Mouse (Mus musculus) heart, adult 2 months (tissue): ENCODE data around the gene Pakap. TPM values are rescaled to one million over a fixed set of nuclear protein-coding genes. Genes with fewer than 3 reads are reported as not detected.

Experiments
- DNase-seq, 2 experiments: peaks; one replicate each; pipeline ENCODE4 v3.0.0; 2021
- H3K27ac ChIP-seq: fragments of 200-600 bp; 2 replicates; pipeline ENCODE4 v1.8.1; 2022
- H3K27me3 ChIP-seq: fragments of 200-500 bp; 2 replicates; pipeline ENCODE4 v1.6.1; 2012; ENCODE audit warnings: mild to moderate bottlenecking, low read length, inconsistent platforms, mixed read lengths; ENCODE audit not compliant: control insufficient read depth, insufficient read depth
- H3K36me3 ChIP-seq: fragments of 200-500 bp; 2 replicates; pipeline ENCODE4 v1.6.1; 2012; ENCODE audit warnings: low read length, inconsistent platforms; ENCODE audit not compliant: control insufficient read depth, insufficient read depth
- H3K4me1 ChIP-seq: fragments of 200-500 bp; 2 replicates; pipeline ENCODE4 v1.6.1; 2011; ENCODE audit warnings: low read length; ENCODE audit not compliant: control insufficient read depth, insufficient read depth
- H3K4me3 ChIP-seq: fragments of 200-600 bp; 2 replicates; pipeline ENCODE4 v1.8.1; 2022
- H3K79me2 ChIP-seq: fragments of 200-500 bp; replicated peaks from 2 replicates; pipeline ENCODE4 v1.6.1; 2012; ENCODE audit warnings: mild to moderate bottlenecking, inconsistent platforms, low read length, moderate library complexity, mixed read lengths; ENCODE audit not compliant: control insufficient read depth, insufficient read depth
- H3K9ac ChIP-seq: fragments of 200-500 bp; 2 replicates; pipeline ENCODE4 v1.6.1; 2012; ENCODE audit warnings: low read depth, mild to moderate bottlenecking, control low read depth, inconsistent platforms, low read length, mixed read lengths
- CTCF ChIP-seq: fragments of 200-600 bp; IDR thresholded peaks from 2 replicates; pipeline ENCODE4 v1.8.1; 2022; ENCODE audit warnings: antibody characterized with exemption, mild to moderate bottlenecking, moderate library complexity
- EP300 ChIP-seq: fragments of 200-500 bp; IDR thresholded peaks from 2 replicates; pipeline ENCODE4 v1.6.1; 2011; ENCODE audit warnings: low read depth, low read length, control low read depth; ENCODE audit not compliant: insufficient read depth
- POLR2A ChIP-seq: fragments of 200-500 bp; IDR thresholded peaks from 2 replicates; pipeline ENCODE4 v1.6.1; 2011; ENCODE audit warnings: mild to moderate bottlenecking, low read depth, low read length, control low read depth; ENCODE audit not compliant: insufficient read depth
- WGBS: fragments of 180-500 bp; shearing (Covaris S2); methylation state at CpG from one replicate; pipeline ENCODE4 v1.1.7; 2018; 5-methylcytosine and 5-hydroxymethylcytosine counted together
- intact Hi-C: fragments of 180-260 bp; cut with DNase I; formaldehyde crosslinking; loops from one replicate; pipeline ENCODE4 v1.15.1; 2025
- long read RNA-seq: library from polyadenylated mRNA; stranded (forward); transcript quantifications from one replicate; pipeline ENCODE4 v2.0.0, GENCODE M21; 2021
- polyA plus RNA-seq: library from polyadenylated mRNA; depleted of rRNA; stranded (reverse); fragments of >200 nt; gene quantifications from 2 replicates; pipeline ENCODE4 v1.2.3, GENCODE M21; 2012; rRNA removed
- total RNA-seq, 2 experiments: library from RNA; stranded (reverse); gene quantifications; 2 replicates each; pipeline ENCODE4 v1.2.3; 2021

Pakap gene
- total RNA-seq (10 to 100 TPM; 33.7 to 35.2 TPM), polyA plus RNA-seq (3.3 and 7.6 TPM in 2 replicates)
- long read RNA-seq, partial matches to known transcripts, result 0 of 1 reads
- long read RNA-seq, other reads (novel, unspliced or antisense), result 1 of 1 reads

- intact Hi-C loops, result loop anchor here (2.0 kb wide), 1 partner anchor 25 kb away; no protein-coding TSS in a partner anchor
- no peaks in the 10 kb centered on the region; the same call in 1 of the 2 replicates for H3K36me3 ChIP-seq
- H3K4me3 ChIP-seq, result peak within 1 kb of the TSS; percentile 61
- WGBS, result under 1% methylated on average over 49 of the region's 51 CpGs
- peak within 1 kb of the TSS; percentile 88 for H3K9ac ChIP-seq
- peak within 1 kb of the TSS; percentile 91 for H3K27ac ChIP-seq
- DNase-seq, result peak; percentile 82 to 83
- H3K79me2 ChIP-seq, result peaks cover 3% of the 10 kb centered on the region
- peaks cover 12% of the 10 kb centered on the region for H3K4me1 ChIP-seq
- H3K27me3 ChIP-seq, result no peaks in the 10 kb centered on the region
- TF ChIP-seq CTCF, result peak; percentile 11; the same call in 1 of the 2 replicates
- no peak for TF ChIP-seq POLR2A
These were observed at the start of gene Pakap for GRCm38 (mm10) chr4:57567666-57568206. Gene Pakap (plus strand): TSS chr4:57568179.

- no peak overlapping the region for H3K4me3 ChIP-seq
- no peak overlapping the region for H3K9ac ChIP-seq
- no peaks in the 10 kb centered on the region for H3K79me2 ChIP-seq
- H3K4me1 ChIP-seq, result peaks cover 8% of the 10 kb centered on the region
- H3K36me3 ChIP-seq, result no peaks in the 10 kb centered on the region; the same call in 1 of the 2 replicates
- no peaks in the 10 kb centered on the region for H3K27me3 ChIP-seq
- no peak for DNase-seq
- TF ChIP-seq CTCF (no peak), POLR2A (no peak), EP300 (no peak)
- no peak overlapping the region for H3K27ac ChIP-seq
- 92% methylated on average over 15 of the region's 15 CpGs for WGBS
- intact Hi-C loops, result loop anchor here (5.0 kb wide), 1 partner anchor 39 kb away; no protein-coding TSS in a partner anchor
These were observed 44.5 kb upstream of the Pakap start for GRCm38 (mm10) chr4:57523456-57523855.

GRCm38 (mm10) chr4:57524461-57524860, 43.5 kb upstream of the Pakap start:
- no peaks in the 10 kb centered on the region for H3K79me2 ChIP-seq
- peaks cover 8% of the 10 kb centered on the region for H3K4me1 ChIP-seq
- no peaks in the 10 kb centered on the region for H3K27me3 ChIP-seq
- intact Hi-C loops, result loop anchor here (5.0 kb wide), 1 partner anchor 38 kb away; no protein-coding TSS in a partner anchor
- no peak overlapping the region; the same call in 1 of the 2 replicates for H3K27ac ChIP-seq
- peak; percentile 23 to 45 for DNase-seq
- WGBS, result 10% methylated on average over 3 of the region's 3 CpGs
- no peak overlapping the region for H3K4me3 ChIP-seq
- no peak overlapping the region for H3K9ac ChIP-seq
- H3K36me3 ChIP-seq, result no peaks in the 10 kb centered on the region; the same call in 1 of the 2 replicates
- TF ChIP-seq CTCF (no peak), POLR2A (no peak), EP300 (no peak)

- Histone ChIP-seq H3K79me2 (no peaks in the 10 kb centered on the region), H3K36me3 (no peaks in the 10 kb centered on the region; the same call in 1 of the 2 replicates), H3K9ac (no peak overlapping the region), H3K27me3 (no peaks in the 10 kb centered on the region), H3K4me3 (no peak overlapping the region), H3K4me1 (peaks cover 8% of the 10 kb centered on the region), H3K27ac (peak overlapping the region; percentile 33)
- peak in 1 of 2 experiments; percentile 19 for DNase-seq
- WGBS, result 41% methylated on average over 9 of the region's 9 CpGs
- intact Hi-C loops, result no loop called here
- TF ChIP-seq POLR2A (no peak), CTCF (no peak), EP300 (no peak)
These were observed 42.6 kb upstream of the Pakap start for GRCm38 (mm10) chr4:57525221-57526011.

GRCm38 (mm10) chr4:57528296-57528695, 39.7 kb upstream of the Pakap start:
- Histone ChIP-seq H3K4me3 (no peak overlapping the region), H3K4me1 (peaks cover 8% of the 10 kb centered on the region), H3K27me3 (no peaks in the 10 kb centered on the region), H3K27ac (no peak overlapping the region), H3K36me3 (no peaks in the 10 kb centered on the region; the same call in 1 of the 2 replicates), H3K9ac (no peak overlapping the region), H3K79me2 (no peaks in the 10 kb centered on the region)
- DNase-seq, result no peak
- intact Hi-C loops, result no loop called here
- TF ChIP-seq POLR2A (no peak), EP300 (no peak), CTCF (no peak)

GRCm38 (mm10) chr4:57533686-57534085, 34.3 kb upstream of the Pakap start:
- intact Hi-C loops, result no loop called here
- no peak for DNase-seq
- H3K27ac ChIP-seq, result no peak overlapping the region
- no peaks in the 10 kb centered on the region for H3K27me3 ChIP-seq
- H3K9ac ChIP-seq, result no peak overlapping the region
- no peaks in the 10 kb centered on the region for H3K79me2 ChIP-seq
- TF ChIP-seq EP300, result no peak
- TF ChIP-seq CTCF, result no peak
- TF ChIP-seq POLR2A, result no peak
- no peak overlapping the region for H3K4me3 ChIP-seq
- H3K36me3 ChIP-seq, result no peaks in the 10 kb centered on the region
- H3K4me1 ChIP-seq, result 0 out of 2 replicates have a peak, but pooled peaks cover 1% of the 10 kb centered on the region
- WGBS, result 77% methylated on average over 6 of the region's 6 CpGs
